Mouse (Mus musculus) myocyte (in vitro differentiated cells): Measurements from ENCODE around the gene Dmrt2. TPM values are rescaled to one million over a fixed set of nuclear protein-coding genes. Genes with fewer than 3 reads are reported as not detected.

ENCODE experiments used
- H3K27me3 ChIP-seq: one replicate; pipeline ENCODE4 v1.6.1; 2011; ENCODE audit not compliant: control insufficient read depth, insufficient read depth, insufficient read length
- H3K36me3 ChIP-seq: one replicate; pipeline ENCODE4 v1.6.1; 2011; ENCODE audit not compliant: control insufficient read depth, insufficient read depth
- H3K4me2 ChIP-seq: one replicate; pipeline ENCODE4 v1.6.1; 2011; ENCODE audit warnings: low read depth, control low read depth
- H3K4me3 ChIP-seq: one replicate; pipeline ENCODE4 v1.5.1; 2011; ENCODE audit warnings: mild to moderate bottlenecking, control low read depth, moderate library complexity
- H3K79me2 ChIP-seq: one replicate; pipeline ENCODE4 v1.6.1; 2011; ENCODE audit not compliant: control insufficient read depth, insufficient read depth
- H3ac ChIP-seq: one replicate; pipeline ENCODE4 v1.6.1; 2011; ENCODE audit not compliant: control insufficient read depth, insufficient read length
- CEBPB ChIP-seq: IDR thresholded peaks from 2 replicates; pipeline ENCODE4 v1.6.1; 2011; ENCODE audit warnings: mild to moderate bottlenecking, moderate library complexity; ENCODE audit not compliant: poor library complexity, insufficient read depth, severe bottlenecking
- E2F4 ChIP-seq: IDR thresholded peaks from one replicate; pipeline ENCODE4 v1.6.1; 2011; ENCODE audit warnings: mild to moderate bottlenecking, control low read depth, moderate library complexity; ENCODE audit not compliant: insufficient read depth
- MAX ChIP-seq: IDR thresholded peaks from one replicate; pipeline ENCODE4 v1.6.1; 2011; ENCODE audit warnings: low read depth, mild to moderate bottlenecking, control low read depth
- MYOD1 ChIP-seq, 3 experiments: IDR thresholded peaks; one replicate each; pipeline ENCODE4 v1.6.1; 2011; ENCODE audit warnings: control low read depth in 2 of 3, low read depth in 2 of 3, mild to moderate bottlenecking in 2 of 3, moderate library complexity in 1 of 3; ENCODE audit not compliant: insufficient read length in 2 of 3, control insufficient read depth in 1 of 3
- MYOG ChIP-seq, 3 experiments: IDR thresholded peaks; one replicate each; pipeline ENCODE4 v1.6.1; 2011; ENCODE audit warnings: control low read depth in 2 of 3, low read depth in 2 of 3, mild to moderate bottlenecking in 2 of 3; ENCODE audit not compliant: insufficient read length in 2 of 3, control insufficient read depth in 1 of 3, insufficient read depth in 1 of 3
- POLR2A ChIP-seq: IDR thresholded peaks from one replicate; pipeline ENCODE4 v1.6.1; 2011; ENCODE audit warnings: low read depth, mild to moderate bottlenecking, control low read depth, moderate library complexity; ENCODE audit not compliant: insufficient read length
- POLR2AphosphoS2 ChIP-seq: IDR thresholded peaks from one replicate; pipeline ENCODE4 v1.6.1; 2011; ENCODE audit warnings: low read depth, control low read depth; ENCODE audit not compliant: insufficient read length
- REST ChIP-seq: IDR thresholded peaks from one replicate; pipeline ENCODE4 v1.6.1; 2011; ENCODE audit warnings: mild to moderate bottlenecking, control low read depth, moderate library complexity; ENCODE audit not compliant: insufficient read depth, insufficient read length
- SRF ChIP-seq: IDR thresholded peaks from one replicate; pipeline ENCODE4 v1.6.1; 2011; ENCODE audit warnings: low read depth; ENCODE audit not compliant: control insufficient read depth, insufficient read length
- TCF12 ChIP-seq: IDR thresholded peaks from one replicate; pipeline ENCODE4 v1.6.1; 2011; ENCODE audit warnings: mild to moderate bottlenecking, control low read depth; ENCODE audit not compliant: poor library complexity, insufficient read depth, severe bottlenecking
- TCF3 ChIP-seq: IDR thresholded peaks from one replicate; pipeline ENCODE4 v1.6.1; 2011; ENCODE audit warnings: low read depth, control low read depth; ENCODE audit not compliant: insufficient read length
- USF1 ChIP-seq: IDR thresholded peaks from one replicate; pipeline ENCODE4 v1.6.1; 2011; ENCODE audit warnings: low read depth, mild to moderate bottlenecking, control low read depth, moderate library complexity
- polyA plus RNA-seq: library from polyadenylated mRNA; unstranded; fragments of >200 nt; fragmentation: generic; extraction: Trizol; gene quantifications from one replicate; pipeline ENCODE4 v1.2.1, GENCODE M21; 2012; ENCODE audit warnings: missing spikeins

Dmrt2 gene
- polyA plus RNA-seq, 1 experiment: 1.8 TPM

- H3ac ChIP-seq: no peak overlapping the region
- H3K4me3 ChIP-seq: no peak overlapping the region
- no peak overlapping the region for H3K4me2 ChIP-seq
- no peaks in the 10 kb centered on the region for H3K36me3 ChIP-seq
- no peak for TF ChIP-seq MYOG (IDR thresholded peaks at IDR 0.05; ENCODE audit: control insufficient read depth in 1 of 3, insufficient read depth in 1 of 3, insufficient read length in 2 of 3, low read depth in 2 of 3)
- no peak for TF ChIP-seq MYOD1 (IDR thresholded peaks at IDR 0.05; ENCODE audit: control insufficient read depth in 1 of 3, insufficient read length in 2 of 3, low read depth in 2 of 3)
- no peak for TF ChIP-seq USF1
- TF ChIP-seq POLR2AphosphoS2: no peak
- no peak for TF ChIP-seq SRF
- TF ChIP-seq MAX: no peak
- no peak for TF ChIP-seq TCF3
- TF ChIP-seq CEBPB: no peak
- no peak for TF ChIP-seq POLR2A
- no peak for TF ChIP-seq E2F4
- no peaks in the 10 kb centered on the region for H3K27me3 ChIP-seq
- H3K79me2 ChIP-seq: no peaks in the 10 kb centered on the region
These were observed 2.5 kb downstream of the Dmrt2 start for GRCm38 (mm10) chr19:25674744-25675143.

- Histone ChIP-seq H3K79me2 (no peaks in the 10 kb centered on the region), H3K4me2 (no peak overlapping the region), H3ac (no peak overlapping the region), H3K36me3 (no peaks in the 10 kb centered on the region), H3K4me3 (no peak overlapping the region), H3K27me3 (no peaks in the 10 kb centered on the region)
- TF ChIP-seq POLR2AphosphoS2: no peak
- TF ChIP-seq TCF12: no peak
- TF ChIP-seq E2F4: no peak
- no peak for TF ChIP-seq USF1
These were observed 3.7 kb downstream of the Dmrt2 start for GRCm38 (mm10) chr19:25675866-25676440.

DNA sequence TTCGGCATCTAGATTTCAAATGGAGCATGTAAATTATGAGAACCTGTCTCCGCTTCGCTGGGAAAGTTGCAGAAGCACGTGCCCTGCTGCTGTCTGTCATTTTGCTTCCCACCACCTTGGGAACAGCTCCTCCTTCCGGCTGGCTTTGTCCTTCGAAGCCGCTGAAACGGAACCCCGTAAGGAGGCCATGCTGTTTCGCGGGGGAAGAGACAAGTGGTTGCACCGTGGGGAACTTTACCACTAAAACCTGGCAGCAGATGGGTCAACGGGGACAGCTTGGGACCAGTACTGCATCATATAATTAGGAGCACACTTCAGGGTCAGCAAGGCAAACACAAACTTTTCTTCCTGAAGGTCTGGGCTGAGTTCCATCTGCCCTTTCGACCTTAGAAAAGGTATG is 26.6 kb downstream of the Dmrt2 start:
- TF ChIP-seq TCF12: no peak
- TF ChIP-seq CEBPB: no peak
- TF ChIP-seq USF1: no peak
- no peak for TF ChIP-seq REST
- TF ChIP-seq MYOG (IDR thresholded peaks at IDR 0.05; ENCODE audit: control insufficient read depth in 1 of 3, insufficient read depth in 1 of 3, insufficient read length in 2 of 3, low read depth in 2 of 3): no peak
- no peak for TF ChIP-seq SRF
- no peak for TF ChIP-seq POLR2AphosphoS2
- no peak for TF ChIP-seq TCF3
- no peak for TF ChIP-seq MYOD1 (IDR thresholded peaks at IDR 0.05; ENCODE audit: control insufficient read depth in 1 of 3, insufficient read length in 2 of 3, low read depth in 2 of 3)
- TF ChIP-seq MAX: no peak
- TF ChIP-seq POLR2A: no peak
- TF ChIP-seq E2F4: no peak
- Histone ChIP-seq H3K27me3 (no peaks in the 10 kb centered on the region), H3K4me3 (no peak overlapping the region), H3K36me3 (no peaks in the 10 kb centered on the region), H3ac (no peak overlapping the region), H3K79me2 (no peaks in the 10 kb centered on the region), H3K4me2 (no peak overlapping the region)

- no peaks in the 10 kb centered on the region for H3K79me2 ChIP-seq
- H3ac ChIP-seq: no peak overlapping the region
- TF ChIP-seq POLR2AphosphoS2: no peak
- H3K4me3 ChIP-seq: no peak overlapping the region
- H3K27me3 ChIP-seq: peaks cover 5% of the 10 kb centered on the region
- H3K36me3 ChIP-seq: no peaks in the 10 kb centered on the region
- no peak overlapping the region for H3K4me2 ChIP-seq
These were observed 41.2 kb downstream of the Dmrt2 start for GRCm38 (mm10) chr19:25713382-25713781.

- Histone ChIP-seq H3K79me2 (no peaks in the 10 kb centered on the region), H3K4me3 (no peak overlapping the region), H3K27me3 (peaks cover 5% of the 10 kb centered on the region), H3K4me2 (no peak overlapping the region), H3K36me3 (no peaks in the 10 kb centered on the region), H3ac (no peak overlapping the region)
- TF ChIP-seq POLR2AphosphoS2 (no peak), CEBPB (no peak), MYOD1 (IDR thresholded peaks at IDR 0.05; ENCODE audit: control insufficient read depth in 1 of 3, insufficient read length in 2 of 3, low read depth in 2 of 3) (no peak)
These were observed 42.7 kb downstream of the Dmrt2 start for GRCm38 (mm10) chr19:25714927-25715326.

DNA sequence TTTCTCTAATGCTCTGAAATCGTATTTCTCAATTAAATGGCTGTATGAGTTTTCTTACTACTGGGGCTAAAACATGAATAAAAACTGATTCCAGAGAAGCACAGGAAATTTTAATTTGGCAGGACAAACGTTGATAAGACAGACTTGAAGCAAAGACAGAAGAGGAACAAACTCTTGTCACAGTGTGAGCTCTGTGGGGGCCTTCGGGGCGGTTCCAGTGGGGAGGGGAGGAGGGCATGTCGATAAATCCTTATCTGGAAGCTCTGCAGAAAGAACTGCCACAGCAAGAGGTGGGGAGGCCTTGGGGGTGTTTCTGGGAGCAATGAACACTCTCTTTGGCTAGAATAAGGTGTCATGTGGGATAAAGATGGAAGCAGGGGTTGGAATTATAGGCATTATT is 50.4 kb downstream of the Dmrt2 start:
- no peaks in the 10 kb centered on the region for H3K79me2 ChIP-seq
- H3K27me3 ChIP-seq: no peaks in the 10 kb centered on the region
- no peak overlapping the region for H3K4me3 ChIP-seq
- H3ac ChIP-seq: no peak overlapping the region
- TF ChIP-seq REST (no peak), SRF (no peak), TCF3 (no peak), POLR2AphosphoS2 (no peak), MYOG (IDR thresholded peaks at IDR 0.05; ENCODE audit: control insufficient read depth in 1 of 3, insufficient read depth in 1 of 3, insufficient read length in 2 of 3, low read depth in 2 of 3) (no peak), CEBPB (no peak), USF1 (no peak), MAX (no peak), POLR2A (no peak), E2F4 (no peak), TCF12 (no peak), MYOD1 (IDR thresholded peaks at IDR 0.05; ENCODE audit: control insufficient read depth in 1 of 3, insufficient read length in 2 of 3, low read depth in 2 of 3) (no peak)
- no peak overlapping the region for H3K4me2 ChIP-seq
- H3K36me3 ChIP-seq: no peaks in the 10 kb centered on the region
